Mouse (Mus musculus) kidney, embryonic 14.5 days (tissue): ENCODE results near the gene Gm28553. TPM values are rescaled to one million over a fixed set of nuclear protein-coding genes. Genes with fewer than 3 reads are reported as not detected.
"Not testable (repeated sequence)": the region's sequence is repeated elsewhere in the genome, so short reads cannot be mapped to it uniquely, and the experiment has no call there.

Source experiments
- ATAC-seq: fragments of 200-750 bp; cut with Nextera tagmentation; 2 replicates; pipeline ENCODE4 v1.8.0; 2017; ENCODE audit warnings: moderate number of reproducible peaks, mild to moderate bottlenecking, moderate TSS enrichment, moderate library complexity; ENCODE audit not compliant: low FRiP score, low TSS enrichment
- H3K27ac ChIP-seq: fragments of 300-500 bp; sonication (generic); 2 replicates; pipeline ENCODE4 v1.5.1; 2014; ENCODE audit warnings: low read depth, mild to moderate bottlenecking, low read length, moderate library complexity, mixed read lengths
- H3K27me3 ChIP-seq: fragments of 300-500 bp; sonication (generic); 2 replicates; pipeline ENCODE4 v1.6.1; 2014; ENCODE audit warnings: mild to moderate bottlenecking, low read length; ENCODE audit not compliant: control insufficient read depth, insufficient read depth
- H3K36me3 ChIP-seq: fragments of 300-500 bp; sonication (generic); 2 replicates; pipeline ENCODE4 v1.6.1; 2014; ENCODE audit warnings: low read length, mixed read lengths; ENCODE audit not compliant: control insufficient read depth, insufficient read depth
- H3K4me1 ChIP-seq: fragments of 300-500 bp; sonication (generic); 2 replicates; pipeline ENCODE4 v1.6.1; 2014; ENCODE audit warnings: low read length, mixed read lengths; ENCODE audit not compliant: control insufficient read depth, insufficient read depth
- H3K4me2 ChIP-seq: fragments of 300-500 bp; sonication (generic); replicated peaks from 2 replicates; pipeline ENCODE4 v1.6.1; 2014; ENCODE audit warnings: low read depth, mild to moderate bottlenecking, low read length
- H3K4me3 ChIP-seq: fragments of 300-500 bp; sonication (generic); 2 replicates; pipeline ENCODE4 v1.5.1; 2014; ENCODE audit warnings: mild to moderate bottlenecking, low read length
- H3K9ac ChIP-seq: fragments of 300-500 bp; sonication (generic); 2 replicates; pipeline ENCODE4 v1.6.1; 2014; ENCODE audit warnings: low read depth, mild to moderate bottlenecking, low read length, moderate library complexity
- H3K9me3 ChIP-seq: fragments of 300-500 bp; sonication (generic); 2 replicates; pipeline ENCODE4 v1.6.1; 2016; ENCODE audit warnings: low read length; ENCODE audit not compliant: control insufficient read depth
- WGBS: fragments of 180-500 bp; shearing (Covaris S2); extraction: QIAGEN DNeasy Blood & Tissue Kit; methylation state at CpG from one replicate; pipeline ENCODE4 v1.1.7; 2014; 5-methylcytosine and 5-hydroxymethylcytosine counted together
- polyA plus RNA-seq: library from polyadenylated mRNA; unstranded; fragments of >200 nt; fragmentation: Nextera tagmentation; extraction: Ambion mirVana; gene quantifications from 2 replicates; pipeline ENCODE4 v1.2.1, GENCODE M21; 2014

Gene Gm28553
- polyA plus RNA-seq, result not detected in 2 replicates

DNA sequence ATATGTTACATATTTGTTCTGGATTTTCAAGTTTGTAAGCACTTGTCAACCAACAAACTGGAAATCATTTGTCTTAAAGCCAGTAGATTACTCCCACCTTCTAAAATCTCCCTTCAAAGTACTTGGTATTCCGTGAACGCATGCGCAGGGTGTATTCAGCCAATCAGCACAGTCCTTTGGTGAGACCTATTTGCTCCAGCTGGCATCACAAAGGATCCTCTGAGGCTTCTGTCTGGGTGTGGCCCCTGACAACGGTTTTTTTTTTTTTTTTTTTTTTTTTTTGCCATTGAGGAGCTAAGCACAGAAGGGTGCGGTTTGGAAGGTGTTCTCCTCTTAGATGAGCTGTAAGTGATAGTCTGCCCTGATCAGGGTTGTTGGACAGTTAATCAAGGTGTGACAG, at the start of gene Gm28553:
TSS of gene Gm28553 (plus strand) at position 301 of the 400 bp plus-strand sequence.
- H3K36me3 ChIP-seq, H3K9ac ChIP-seq, H3K27ac ChIP-seq, H3K4me2 ChIP-seq, ATAC-seq, H3K4me3 ChIP-seq, H3K27me3 ChIP-seq, H3K4me1 ChIP-seq, H3K9me3 ChIP-seq: not testable (repeated sequence)
- no CpG with 5 or more reads among the region's 5 CpGs for WGBS
